Mouse (Mus musculus) testis, postnatal 14 days (tissue): ENCODE results near the gene Ano2.

Source experiments
- DNase-seq: peaks from one replicate; pipeline ENCODE4 v3.0.0; 2021; ENCODE audit warnings: low spot score

Ano2 gene

GRCm38 (mm10) chr6:125914446-125914845 lies 224.2 kb downstream of the Ano2 start:
- no peak for DNase-seq

GRCm38 (mm10) chr6:125922746-125923145 lies 232.5 kb downstream of the Ano2 start:
- DNase-seq = no peak

GRCm38 (mm10) chr6:125924979-125925378 lies 234.8 kb downstream of the Ano2 start:
- DNase-seq = no peak

- DNase-seq = no peak
These were observed 235.6 kb downstream of the Ano2 start for GRCm38 (mm10) chr6:125925861-125926260.

GRCm38 (mm10) chr6:125931926-125932325 lies 241.7 kb downstream of the Ano2 start:
- no peak for DNase-seq

- no peak for DNase-seq
These were observed 264.7 kb downstream of the Ano2 start for GRCm38 (mm10) chr6:125954965-125955364.

GRCm38 (mm10) chr6:125973551-125973950 lies 283.3 kb downstream of the Ano2 start:
- no peak for DNase-seq

GRCm38 (mm10) chr6:125975788-125976465 lies 285.7 kb downstream of the Ano2 start:
- no peak for DNase-seq

- DNase-seq = no peak
These were observed 289.4 kb downstream of the Ano2 start for GRCm38 (mm10) chr6:125979601-125980000.

- DNase-seq = no peak
These were observed 293.8 kb downstream of the Ano2 start for GRCm38 (mm10) chr6:125984050-125984449.

- DNase-seq = no peak
These were observed 302.5 kb downstream of the Ano2 start for GRCm38 (mm10) chr6:125992731-125993130.

- DNase-seq = no peak
These were observed 311.6 kb downstream of the Ano2 start for GRCm38 (mm10) chr6:126001797-126002196.

- no peak for DNase-seq
These were observed 313.0 kb downstream of the Ano2 start for GRCm38 (mm10) chr6:126003002-126003742.

GRCm38 (mm10) chr6:126006647-126007046 lies 316.4 kb downstream of the Ano2 start:
- DNase-seq = no peak

GRCm38 (mm10) chr6:126009083-126009482 lies 318.9 kb downstream of the Ano2 start:
- no peak for DNase-seq

- DNase-seq = no peak
These were observed 326.8 kb downstream of the Ano2 start for GRCm38 (mm10) chr6:126016991-126017390.

- no peak for DNase-seq
These were observed 328.2 kb downstream of the Ano2 start for GRCm38 (mm10) chr6:126018411-126018810.

GRCm38 (mm10) chr6:126033693-126034402 lies 343.6 kb downstream of the Ano2 start:
- DNase-seq = no peak

GRCm38 (mm10) chr6:126034403-126034724 lies 344.1 kb downstream of the Ano2 start:
- DNase-seq = no peak

- DNase-seq = no peak
These were observed 344.5 kb downstream of the Ano2 start for GRCm38 (mm10) chr6:126034728-126035127.

- DNase-seq = no peak
These were observed 345.4 kb downstream of the Ano2 start for GRCm38 (mm10) chr6:126035621-126036020.

- DNase-seq = no peak
These were observed 355.7 kb downstream of the Ano2 start for GRCm38 (mm10) chr6:126045931-126046330.

- no peak for DNase-seq
These were observed 358.0 kb downstream of the Ano2 start for GRCm38 (mm10) chr6:126048206-126048605.
